Mouse (Mus musculus): Measurements from ENCODE around the gene Lamtor2. TPM values are rescaled to one million over a fixed set of nuclear protein-coding genes. Genes with fewer than 3 reads are reported as not detected.

Gene Lamtor2
- total RNA-seq, 2 experiments from 2014 or later: 99.5 to 115 TPM

DNA sequence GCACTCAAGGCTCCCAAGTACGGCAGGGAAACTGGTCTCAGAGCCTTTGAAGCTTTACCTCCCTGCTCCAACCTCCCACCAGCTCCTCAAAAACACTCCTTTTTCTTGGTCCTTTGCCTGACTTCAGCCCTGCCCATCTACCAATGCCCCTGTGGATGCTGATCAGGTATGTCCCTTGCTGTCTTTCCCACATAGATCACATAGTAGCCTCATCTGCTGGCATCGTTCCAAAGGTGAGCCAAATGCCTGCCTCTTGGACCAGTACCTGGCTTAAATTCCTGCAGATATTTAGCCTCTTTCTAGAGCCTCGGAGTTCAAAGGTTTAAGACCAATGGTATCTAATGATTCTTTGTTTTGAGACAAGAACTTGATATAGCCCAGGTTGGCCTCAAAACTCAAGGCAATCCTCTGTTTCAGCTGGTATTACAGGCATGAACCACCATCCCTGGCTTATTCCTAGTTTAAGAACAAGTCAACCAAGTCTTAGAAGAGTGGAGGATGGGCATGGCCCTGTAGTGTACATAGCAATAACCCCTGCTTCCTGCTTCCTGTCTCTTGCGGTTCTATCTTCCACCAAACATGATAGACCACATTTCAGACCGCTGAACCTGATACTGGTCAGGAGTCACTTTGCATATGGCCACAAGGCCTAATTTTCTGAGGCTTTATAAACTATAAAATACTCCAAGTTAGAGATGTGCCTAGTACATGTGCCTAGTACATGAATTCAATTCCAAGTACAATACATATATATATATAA is 9.0 kb downstream of the Lamtor2 start:
- DNase-seq (ENCODE audit: extremely low spot score in 1 of 2, low spot score in 1 of 2): no peak

DNA sequence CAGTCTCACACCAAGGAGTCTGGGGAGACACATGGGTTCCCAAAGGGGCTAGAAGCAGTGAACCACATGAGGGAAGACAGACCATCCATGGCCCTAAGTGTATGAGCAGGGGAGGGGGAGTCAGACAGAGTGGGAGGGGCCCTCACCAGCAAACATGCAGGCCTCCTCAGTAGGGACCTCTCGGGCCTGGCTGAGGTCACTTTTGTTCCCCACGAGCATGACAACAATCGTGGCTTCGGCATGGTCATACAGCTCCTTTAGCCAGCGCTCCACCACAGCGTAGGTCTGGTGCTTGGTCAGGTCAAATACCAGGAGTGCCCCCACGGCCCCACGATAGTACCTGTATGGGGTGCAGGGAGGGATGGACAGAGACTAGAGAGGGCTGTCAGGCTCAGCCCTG is 9.7 kb downstream of the Lamtor2 start:
- no peak for DNase-seq (ENCODE audit: extremely low spot score in 1 of 2, low spot score in 1 of 2)

DNA sequence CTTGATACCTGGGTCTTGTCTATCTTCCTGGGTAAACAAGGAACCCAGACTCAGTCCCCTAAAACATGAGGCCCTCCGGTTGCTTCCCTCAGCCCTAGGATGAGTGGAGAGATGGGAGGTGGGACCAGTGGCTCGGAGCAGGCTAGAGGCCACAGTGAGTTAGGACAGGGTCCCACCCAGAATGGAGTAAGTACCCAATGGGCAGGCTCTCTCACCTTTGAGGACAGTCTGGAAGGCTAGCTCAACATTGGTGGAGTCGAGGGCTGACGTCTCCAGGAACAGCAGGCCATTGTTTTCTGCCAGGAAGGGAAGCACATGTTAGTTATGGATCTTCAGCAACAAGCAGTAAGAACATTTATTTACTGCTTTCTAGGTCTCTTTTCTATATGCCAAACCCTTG is 10.4 kb downstream of the Lamtor2 start:
- DNase-seq (ENCODE audit: extremely low spot score in 1 of 2, low spot score in 1 of 2): no peak

DNA sequence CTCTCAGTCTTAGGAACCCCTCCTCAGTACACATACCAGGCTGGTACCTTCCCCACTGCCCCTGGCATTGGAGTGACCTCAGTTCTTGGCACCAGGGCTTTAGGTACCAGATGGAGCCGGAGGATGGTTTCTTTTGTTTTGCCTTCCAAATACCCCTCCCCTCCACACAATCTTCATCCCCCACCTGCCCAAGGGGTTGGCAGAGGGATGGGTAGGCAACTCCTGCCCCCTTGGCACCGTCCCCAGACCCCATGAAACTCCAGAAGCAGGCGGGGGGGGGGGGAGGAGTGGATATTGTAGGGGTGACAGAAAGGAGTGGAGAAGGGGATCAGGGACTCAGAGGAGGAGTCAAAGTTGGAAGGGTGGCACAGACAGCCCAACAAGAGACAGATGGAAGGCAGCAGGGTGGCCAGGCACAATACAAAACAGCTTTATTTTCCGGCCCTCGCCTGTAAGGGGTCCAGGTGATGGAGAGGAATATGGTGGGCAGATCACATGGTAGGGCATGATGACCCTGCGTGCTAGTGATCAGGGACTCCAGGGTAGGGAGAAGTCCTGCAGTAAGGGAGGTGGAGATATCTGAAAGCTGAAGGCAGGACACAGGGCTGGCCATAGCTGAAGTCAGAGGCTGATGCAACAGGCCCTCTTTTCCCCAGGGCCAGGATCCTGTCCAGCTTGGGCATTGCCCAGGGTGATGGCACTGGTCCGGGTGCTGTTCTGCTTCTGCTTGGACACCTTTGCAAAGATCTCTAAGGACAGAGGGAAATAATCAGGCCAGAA is 11.1 kb downstream of the Lamtor2 start:
- no peak for DNase-seq (ENCODE audit: extremely low spot score in 1 of 2, low spot score in 1 of 2)

DNA sequence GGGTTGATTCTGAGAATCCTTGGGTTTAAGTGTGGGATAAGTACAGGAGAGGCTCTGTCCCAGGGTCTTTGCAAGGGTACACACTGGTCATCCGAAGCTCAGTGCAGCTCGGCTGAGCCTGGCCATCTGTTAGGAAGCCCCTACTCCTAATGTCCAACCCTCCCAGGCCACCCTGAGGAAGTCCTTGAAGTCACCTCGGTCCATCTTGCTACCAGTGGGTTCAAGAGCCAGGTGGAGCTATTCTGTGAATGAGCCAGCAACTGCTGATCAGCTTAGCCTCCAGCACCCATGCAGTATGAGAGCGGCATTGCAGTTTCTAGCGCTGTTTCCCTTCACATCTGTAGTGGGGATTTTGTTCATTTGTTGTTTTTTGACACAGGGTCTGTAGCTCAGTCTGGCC is 12.8 kb downstream of the Lamtor2 start:
- no peak for DNase-seq (ENCODE audit: extremely low spot score in 1 of 2, low spot score in 1 of 2)

DNA sequence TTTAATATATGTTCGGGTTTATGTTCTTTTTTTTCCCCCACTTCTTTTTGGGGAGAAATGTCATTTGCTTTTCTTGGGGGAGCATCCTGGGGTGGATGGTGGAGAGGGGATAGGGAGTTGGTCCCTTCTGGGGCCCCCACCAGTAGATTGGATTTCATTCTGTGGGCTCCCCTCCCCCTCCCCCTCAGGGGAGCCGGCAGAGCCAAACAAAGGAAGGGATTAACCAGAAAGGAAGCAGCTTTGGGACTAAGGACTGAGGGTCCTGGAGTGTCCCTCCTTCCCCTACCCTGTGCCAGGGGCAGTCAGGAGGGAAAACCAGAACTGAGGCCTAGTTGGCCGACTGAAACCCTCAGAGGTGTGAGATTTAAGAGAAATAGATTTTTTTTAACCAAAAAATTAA is 13.5 kb downstream of the Lamtor2 start:
- no peak for DNase-seq (ENCODE audit: extremely low spot score in 1 of 2, low spot score in 1 of 2)

DNA sequence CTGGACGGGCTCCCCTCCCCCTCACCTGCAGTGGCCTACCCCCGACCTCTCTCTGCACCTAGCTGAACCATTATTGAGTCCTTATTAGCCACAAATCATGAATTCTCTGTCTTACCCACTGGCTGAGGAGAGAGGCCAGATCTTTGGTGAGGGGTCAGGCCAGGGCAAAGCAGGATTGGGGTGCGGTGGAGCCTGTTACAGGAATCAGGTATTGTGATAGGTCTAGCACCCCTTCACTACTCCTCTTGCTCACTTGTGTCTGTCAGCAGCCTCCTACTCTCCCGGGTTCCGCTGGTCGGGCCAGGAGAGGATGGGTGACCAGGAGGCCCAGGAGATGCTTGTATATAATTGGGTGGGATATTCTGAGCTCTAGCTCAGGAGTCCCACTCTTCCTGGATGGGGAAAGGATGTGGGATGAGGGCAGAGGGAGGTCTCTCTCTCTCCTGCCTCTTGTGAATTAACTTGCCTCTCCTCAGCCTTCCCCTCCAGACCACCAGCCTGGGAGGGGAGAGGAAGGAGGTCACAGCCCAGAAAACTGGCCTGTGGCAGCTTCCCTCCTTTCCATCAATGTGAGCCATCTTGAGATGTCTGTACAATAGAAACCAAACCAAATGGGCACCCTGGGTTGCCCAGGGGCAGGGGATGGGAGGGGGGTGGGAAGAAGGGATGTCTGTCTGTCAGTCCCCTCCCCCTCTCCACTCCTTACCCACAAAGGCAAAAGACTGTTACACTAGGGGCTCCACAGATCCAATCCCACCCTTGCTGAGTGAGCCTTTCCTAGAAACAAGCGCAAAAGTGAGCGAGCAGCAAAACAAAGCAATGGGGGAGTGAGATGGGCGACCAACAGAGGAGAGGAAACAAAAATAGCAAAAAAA is 14.4 kb downstream of the Lamtor2 start:
- DNase-seq (ENCODE audit: extremely low spot score in 1 of 2, low spot score in 1 of 2): no peak

DNA sequence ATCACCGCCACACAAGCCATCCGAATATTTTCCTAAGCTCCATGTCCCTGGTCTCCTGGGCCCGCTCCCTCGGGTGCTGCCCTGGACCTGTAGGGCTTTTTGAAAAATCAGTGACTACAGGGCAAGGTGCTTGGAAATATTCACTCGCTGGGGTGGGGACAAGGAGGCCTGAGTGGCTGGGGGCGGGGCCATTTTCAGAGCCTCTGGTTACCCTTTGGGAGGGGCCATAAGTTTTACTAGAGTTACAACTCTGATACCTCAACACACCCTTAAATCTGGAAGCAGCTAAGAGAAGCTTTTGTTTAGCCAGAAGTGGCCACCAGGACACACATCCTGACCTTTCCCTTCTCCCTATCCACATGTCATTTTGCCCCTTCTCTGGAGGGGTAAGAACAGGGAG is 15.7 kb downstream of the Lamtor2 start:
- no peak for DNase-seq (ENCODE audit: extremely low spot score in 1 of 2, low spot score in 1 of 2)

DNA sequence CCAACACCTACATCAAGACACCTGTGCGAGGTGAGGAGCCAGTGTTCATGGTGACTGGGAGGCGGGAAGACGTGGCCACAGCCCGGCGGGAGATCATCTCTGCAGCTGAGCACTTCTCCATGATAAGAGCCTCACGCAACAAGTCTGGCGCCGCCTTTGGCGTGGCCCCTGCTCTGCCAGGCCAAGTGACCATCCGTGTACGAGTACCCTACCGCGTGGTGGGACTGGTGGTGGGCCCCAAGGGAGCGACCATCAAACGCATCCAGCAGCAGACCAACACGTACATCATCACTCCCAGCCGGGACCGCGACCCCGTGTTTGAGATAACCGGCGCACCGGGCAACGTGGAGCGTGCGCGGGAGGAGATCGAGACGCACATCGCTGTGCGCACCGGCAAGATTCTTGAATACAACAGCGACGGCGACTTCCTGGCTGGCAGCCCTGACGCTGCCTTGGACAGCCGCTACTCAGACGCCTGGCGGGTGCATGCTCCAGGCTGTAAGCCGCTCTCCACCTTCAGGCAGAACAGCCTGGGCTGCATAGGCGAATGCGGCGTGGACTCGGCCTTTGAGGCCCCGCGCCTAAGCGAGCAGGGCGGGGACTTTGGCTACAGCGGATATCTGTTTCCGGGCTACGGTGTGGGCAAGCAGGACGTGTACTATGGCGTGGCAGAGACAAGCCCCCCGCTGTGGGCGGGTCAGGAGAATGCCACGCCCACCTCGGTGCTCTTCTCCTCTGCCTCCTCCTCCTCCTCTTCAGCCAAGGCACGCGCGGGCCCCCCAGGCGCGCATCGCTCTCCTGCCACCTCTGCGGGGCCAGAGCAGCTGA is 16.6 kb downstream of the Lamtor2 start:
- peak; percentile 48 to 49 for DNase-seq (ENCODE audit: extremely low spot score in 1 of 2, low spot score in 1 of 2)

DNA sequence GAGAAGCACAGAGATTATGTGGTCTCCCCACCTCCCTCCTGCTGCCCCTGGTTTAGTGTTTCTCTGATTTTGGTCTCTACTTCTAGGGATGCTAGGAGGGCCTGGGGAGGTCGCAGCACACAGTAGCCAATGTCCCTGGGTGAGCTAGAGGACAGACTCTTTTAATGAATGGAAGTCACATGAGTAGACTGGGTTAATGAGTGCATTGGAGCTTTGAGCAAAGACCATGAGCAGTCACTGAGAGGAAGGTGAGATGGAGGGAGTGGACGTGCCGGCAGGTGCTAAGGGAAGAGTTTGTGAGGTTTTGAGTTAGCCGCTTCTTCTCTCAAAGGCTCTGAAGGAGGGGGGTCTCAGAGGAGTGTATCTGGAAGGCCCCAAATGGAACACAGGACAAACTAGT is 17.3 kb downstream of the Lamtor2 start:
- no peak for DNase-seq (ENCODE audit: extremely low spot score in 1 of 2, low spot score in 1 of 2)

DNA sequence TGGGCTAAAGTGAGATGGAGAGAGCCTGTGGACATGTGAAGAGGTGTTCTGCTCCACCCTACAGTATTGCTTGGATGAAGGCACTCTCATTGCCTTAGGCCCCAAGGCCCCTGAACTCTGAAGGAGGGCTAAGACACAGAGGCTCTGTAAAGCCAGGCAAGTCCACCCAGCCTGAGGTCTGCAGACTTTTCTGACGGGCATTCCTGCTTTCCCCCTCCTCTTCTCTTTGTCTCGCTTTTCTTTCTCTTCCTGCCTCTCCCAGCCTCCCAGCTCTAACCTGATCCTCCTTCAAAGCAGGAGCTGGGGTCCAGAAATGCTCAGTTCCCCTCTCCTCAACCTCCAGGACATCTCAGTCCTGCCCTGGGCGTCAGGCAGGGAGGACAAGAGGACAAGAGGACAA is 17.9 kb downstream of the Lamtor2 start:
- no peak for DNase-seq (ENCODE audit: extremely low spot score in 1 of 2, low spot score in 1 of 2)

DNA sequence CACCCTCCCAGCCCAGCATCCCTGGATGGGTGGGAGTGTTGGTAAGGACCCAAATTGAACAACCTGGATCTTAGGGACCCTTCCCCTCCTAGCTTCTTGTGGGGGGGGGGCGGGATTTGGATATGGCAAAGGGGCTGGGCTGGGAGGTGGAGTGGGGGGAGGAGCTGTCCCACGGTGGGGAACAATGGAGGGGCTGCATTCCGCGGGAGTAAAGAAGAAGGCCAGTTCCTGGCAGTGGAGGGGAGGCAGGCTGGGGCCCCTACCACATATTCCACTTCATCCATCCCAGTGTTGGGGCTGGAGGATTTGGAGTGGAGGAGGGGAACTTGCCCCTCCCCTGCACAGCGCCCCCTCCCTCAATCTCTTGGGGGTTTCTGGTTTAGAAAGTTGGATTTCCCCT is 19.2 kb downstream of the Lamtor2 start:
- DNase-seq (ENCODE audit: extremely low spot score in 1 of 2, low spot score in 1 of 2): no peak

DNA sequence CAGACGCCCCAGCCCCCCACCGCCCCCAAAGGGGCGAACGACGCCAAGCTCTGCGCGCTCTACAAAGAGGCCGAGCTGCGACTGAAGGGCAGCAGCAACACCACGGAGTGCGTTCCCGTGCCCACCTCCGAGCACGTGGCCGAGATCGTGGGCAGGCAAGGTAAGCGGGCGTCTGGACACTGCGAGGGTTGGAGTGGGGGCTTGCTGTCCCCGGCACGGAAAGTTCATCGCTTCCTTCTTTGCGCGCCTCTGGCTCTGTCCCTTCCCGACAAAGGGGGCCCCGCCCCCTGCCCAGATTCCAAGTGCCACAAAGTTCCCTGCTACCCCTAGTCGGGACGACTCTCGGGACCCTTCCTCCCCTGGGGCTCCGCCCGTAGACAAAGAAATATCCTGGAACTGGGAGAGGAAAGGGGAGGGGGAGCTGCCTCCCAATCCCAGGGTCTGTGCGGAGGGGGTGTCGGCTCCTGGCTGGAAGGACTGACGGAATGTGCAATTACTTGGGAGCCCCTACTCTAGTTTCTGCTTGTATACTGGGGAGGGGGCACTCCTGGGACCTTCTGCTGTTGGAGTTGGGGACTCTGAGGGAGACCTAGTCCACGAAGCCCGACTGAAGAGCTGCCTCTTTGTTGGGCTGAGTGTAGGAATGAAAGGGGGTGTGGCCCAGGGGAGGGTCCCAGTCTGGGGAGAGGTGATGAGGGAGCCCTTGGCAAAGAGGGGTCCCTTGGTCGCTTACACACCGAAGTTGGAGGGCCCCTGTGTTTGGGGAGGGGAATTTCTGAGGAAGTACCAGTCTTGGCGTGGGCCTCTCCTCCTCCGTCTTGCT is 20.0 kb downstream of the Lamtor2 start:
- no peak for DNase-seq (ENCODE audit: extremely low spot score in 1 of 2, low spot score in 1 of 2)

DNA sequence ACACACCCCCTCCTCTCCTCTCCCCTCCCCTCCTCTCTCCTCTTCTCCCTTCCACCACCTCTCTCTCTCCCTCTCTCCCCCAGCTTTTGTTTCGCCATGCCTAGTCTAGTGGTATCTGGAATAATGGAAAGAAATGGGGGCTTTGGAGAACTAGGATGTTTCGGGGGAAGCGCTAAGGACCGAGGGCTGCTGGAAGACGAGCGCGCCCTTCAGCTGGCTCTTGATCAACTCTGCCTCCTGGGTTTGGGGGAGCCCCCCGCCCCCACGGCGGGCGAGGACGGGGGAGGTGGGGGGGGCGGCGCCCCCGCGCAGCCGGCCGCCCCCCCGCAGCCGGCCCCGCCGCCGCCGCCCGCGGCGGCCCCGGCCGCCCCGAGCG is 20.6 kb downstream of the Lamtor2 start, which contains the start of gene Mex3a:
Gene Mex3a (plus strand): TSS at position 97 of the 376 bp plus-strand sequence.
- no peak for DNase-seq (ENCODE audit: extremely low spot score in 1 of 2, low spot score in 1 of 2)

DNA sequence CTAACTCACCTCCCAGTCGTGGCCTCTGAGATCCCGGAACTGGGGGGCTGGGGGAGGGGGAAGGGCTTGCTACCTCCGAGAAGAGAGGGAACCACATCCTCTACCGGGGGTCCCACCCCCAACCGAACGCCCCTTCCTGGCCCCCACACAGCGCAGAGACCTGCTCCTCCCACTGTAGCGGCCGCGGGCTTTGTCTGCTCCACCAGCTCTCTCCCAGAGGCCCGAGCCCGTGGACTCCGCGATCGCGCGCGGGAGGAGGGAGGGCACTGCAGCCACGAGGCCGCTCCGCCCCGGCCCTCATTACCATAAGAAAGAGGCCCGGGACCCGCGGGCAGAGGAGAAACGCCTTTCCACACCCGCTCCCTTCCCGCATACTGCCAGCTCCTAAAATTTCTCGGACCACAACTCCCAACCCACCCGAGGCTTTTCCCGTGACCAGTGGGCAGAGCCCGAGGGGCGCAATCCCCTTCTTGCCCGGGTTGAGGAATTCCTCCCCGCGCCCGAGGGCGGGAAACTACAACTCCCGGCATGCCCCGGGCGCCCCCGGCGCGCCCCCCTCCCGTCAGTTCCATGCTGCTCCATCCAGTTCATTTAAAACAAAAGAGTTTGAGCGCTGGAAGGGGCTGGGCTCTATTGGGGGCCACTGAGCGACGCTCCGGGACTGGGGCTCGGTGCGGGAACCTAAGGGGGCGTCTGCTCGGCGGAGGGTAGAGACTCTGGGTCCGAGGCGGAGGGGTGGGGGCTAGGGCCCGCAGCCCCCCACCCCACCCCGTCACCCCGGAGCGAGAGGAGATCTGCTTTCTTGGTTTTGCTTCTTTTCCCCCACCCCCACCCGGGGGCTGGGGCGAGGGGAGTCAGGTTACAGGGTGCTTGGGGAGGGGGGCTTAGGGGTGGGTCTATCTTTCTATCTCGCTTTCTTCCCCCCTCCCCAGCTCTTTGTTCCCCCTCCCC is 21.3 kb downstream of the Lamtor2 start:
- DNase-seq (ENCODE audit: extremely low spot score in 1 of 2, low spot score in 1 of 2): peak; percentile 76 to 88

DNA sequence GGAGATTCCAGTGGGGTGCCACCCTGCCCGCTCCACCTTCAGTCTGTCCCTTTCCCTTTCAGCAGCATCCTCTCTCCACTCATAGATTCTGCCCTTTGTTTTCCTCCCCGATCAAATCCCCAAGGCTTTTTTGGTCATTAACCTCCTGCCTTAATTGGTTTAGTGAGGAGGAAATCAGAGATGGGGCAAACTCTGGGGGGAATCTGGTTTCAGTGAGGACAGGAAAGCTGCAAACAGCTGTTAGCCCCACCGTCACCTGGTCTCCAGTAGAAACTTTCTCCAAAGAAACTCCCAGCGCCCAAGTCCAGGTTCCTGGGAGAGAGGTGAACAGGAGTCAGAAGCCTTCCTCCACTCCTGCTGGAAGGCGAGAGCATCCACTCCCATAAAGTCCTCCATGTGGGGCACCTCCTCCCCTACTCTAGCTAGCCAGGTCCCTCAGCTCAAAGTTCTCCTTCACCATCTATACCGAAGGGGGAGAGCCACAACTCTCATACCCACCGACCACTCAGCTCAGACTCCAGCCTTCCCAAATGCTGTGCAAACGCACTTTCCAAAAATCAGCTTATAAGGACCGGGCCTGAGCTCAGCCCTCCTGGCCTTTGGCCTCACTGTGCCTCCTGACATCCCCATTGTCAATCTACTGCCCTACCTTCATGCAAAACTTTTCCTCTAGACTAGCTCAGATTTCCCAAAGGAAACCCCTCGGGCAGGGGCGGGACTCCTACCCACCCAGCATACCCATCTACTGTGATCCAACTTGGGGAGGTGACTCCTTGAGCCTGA is 22.6 kb downstream of the Lamtor2 start:
- DNase-seq (ENCODE audit: extremely low spot score in 1 of 2, low spot score in 1 of 2): no peak

DNA sequence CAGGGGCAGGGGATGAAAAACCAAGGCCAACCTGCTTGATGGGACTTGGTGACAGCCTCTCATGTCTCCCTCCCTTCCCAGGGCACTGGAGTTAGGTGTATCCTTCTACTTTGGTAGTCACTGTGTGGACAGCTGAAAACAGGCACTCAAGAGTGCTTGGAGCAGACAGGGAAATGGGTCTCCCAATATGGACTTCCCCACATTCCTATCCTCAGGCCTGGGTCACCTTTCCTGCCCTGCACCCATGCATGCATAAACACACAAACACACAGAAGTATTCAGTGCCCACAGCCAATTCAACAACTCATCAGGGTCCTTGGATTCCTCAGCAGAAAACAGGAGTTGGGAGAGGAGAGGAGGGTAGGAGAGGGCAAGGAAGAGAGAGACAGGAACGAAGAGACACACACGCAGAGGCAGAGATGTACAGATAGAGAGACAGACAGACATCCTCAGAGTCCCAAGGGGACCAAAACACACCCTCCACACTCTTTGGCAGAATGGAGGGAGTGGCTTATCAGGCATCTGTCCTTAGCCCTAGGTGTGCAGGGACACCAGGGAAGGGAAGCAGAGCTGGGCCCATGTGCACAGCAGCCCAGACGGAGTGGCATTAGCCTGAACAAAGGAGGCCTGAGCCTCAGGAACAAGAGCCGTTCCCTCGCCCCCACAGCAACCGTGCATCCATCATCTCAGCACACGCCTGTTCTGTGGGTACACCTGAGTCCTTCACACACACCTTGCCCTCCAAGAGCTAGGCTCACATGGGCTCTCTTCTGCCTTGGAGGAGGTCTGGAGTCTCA is 23.5 kb downstream of the Lamtor2 start:
- DNase-seq (ENCODE audit: extremely low spot score in 1 of 2, low spot score in 1 of 2): no peak
